Mouse (Mus musculus): ENCODE measurements around the gene Mettl27. TPM values are rescaled to one million over a fixed set of nuclear protein-coding genes. Genes with fewer than 3 reads are reported as not detected.
"Not testable (repeated sequence)": the region's sequence is repeated elsewhere in the genome, so short reads cannot be mapped to it uniquely, and the experiment has no call there.

Gene Mettl27
- polyA plus RNA-seq, 1 experiment, result 6.9 TPM

DNA sequence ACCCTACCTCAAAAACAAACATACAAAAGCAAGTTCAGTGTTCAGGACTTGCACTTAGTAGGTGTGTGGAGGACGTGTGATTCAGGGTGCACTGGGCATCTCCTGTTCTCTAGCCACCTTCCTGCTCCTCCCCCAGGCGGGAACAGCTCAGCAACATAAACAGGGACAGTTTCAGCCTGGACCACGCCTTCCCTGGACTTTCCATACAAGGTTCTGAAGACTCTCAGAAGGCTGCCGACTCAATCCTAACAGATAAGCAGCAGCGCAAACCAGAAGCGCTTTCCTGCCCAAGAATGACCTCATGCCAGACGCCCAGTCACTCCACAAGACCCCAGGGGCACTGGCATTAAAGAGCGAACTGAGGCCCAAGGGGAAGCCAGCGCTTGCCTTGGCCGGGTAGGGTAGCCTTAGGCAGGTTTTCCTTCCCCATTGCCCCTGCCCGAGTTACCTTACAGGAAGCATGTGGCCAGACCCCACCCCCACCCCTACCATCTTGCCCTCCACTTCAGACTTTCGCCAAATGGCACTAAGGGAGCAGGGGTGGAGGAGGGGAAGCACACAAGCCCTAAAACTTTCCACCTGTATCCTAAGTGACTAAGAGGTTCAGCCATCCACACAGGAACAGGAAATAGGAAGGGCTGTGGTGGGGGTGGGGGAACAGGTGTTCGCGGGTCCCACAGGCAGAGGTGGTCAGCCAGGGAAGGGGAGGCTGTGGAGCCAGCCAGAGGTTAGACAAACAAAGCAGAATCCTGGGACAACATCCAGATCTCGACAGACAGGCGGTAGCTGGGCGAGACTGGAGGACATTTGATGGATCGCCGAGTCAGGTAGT is 19.1 kb downstream of the Mettl27 start:
- Histone ChIP-seq H3K36me3 (ENCODE audit: control insufficient read depth, insufficient read depth, low read length) (no peaks in the 10 kb centered on the region), H3K27ac (ENCODE audit: control insufficient read depth, insufficient read depth, low read depth, low read length) (no peak overlapping the region), H3K4me3 (ENCODE audit: control insufficient read depth, low read depth, low read length) (no peak overlapping the region), H3K27me3 (ENCODE audit: control insufficient read depth, insufficient read depth, low read length) (no peaks in the 10 kb centered on the region), H3K4me1 (ENCODE audit: control insufficient read depth, insufficient read depth, low read length) (peaks cover 13% of the 10 kb centered on the region)
- no peak for TF ChIP-seq CTCF (IDR thresholded peaks at IDR 0.05; ENCODE audit: control insufficient read depth, insufficient read depth, insufficient replicate concordance, low read depth, low read length)
- no peak for TF ChIP-seq POLR2A (IDR thresholded peaks at IDR 0.05; ENCODE audit: control insufficient read depth, low read depth, low read length)

DNA sequence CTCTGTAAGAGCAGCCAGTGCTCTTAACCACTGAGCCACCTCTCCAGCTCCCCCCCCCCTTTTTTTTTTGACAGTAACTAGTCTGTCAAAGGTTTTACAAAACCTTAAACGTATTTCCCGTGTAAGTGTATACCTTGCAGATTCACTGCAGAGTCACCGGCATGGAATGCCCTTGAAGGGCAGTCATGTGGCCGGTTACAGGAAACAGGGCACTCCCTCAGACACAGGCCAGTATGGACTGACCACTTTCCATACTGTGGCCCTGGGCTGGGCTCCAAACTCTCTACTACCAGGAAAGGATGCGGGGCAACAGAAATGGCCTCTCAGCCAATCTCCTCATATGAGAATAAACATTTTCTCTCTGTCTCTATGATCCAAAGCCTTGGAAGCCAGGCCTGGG is 23.3 kb downstream of the Mettl27 start:
- no peak overlapping the region for H3K27ac ChIP-seq (ENCODE audit: control insufficient read depth, insufficient read depth, low read depth, low read length)
- no peaks in the 10 kb centered on the region for H3K27me3 ChIP-seq (ENCODE audit: control insufficient read depth, insufficient read depth, low read length)
- no peak overlapping the region for H3K4me3 ChIP-seq (ENCODE audit: control insufficient read depth, low read depth, low read length)
- TF ChIP-seq POLR2A (IDR thresholded peaks at IDR 0.05; ENCODE audit: control insufficient read depth, low read depth, low read length), result no peak
- no peak for TF ChIP-seq CTCF (IDR thresholded peaks at IDR 0.05; ENCODE audit: control insufficient read depth, insufficient read depth, insufficient replicate concordance, low read depth, low read length)
- H3K4me1 ChIP-seq (ENCODE audit: control insufficient read depth, insufficient read depth, low read length), result peaks cover 8% of the 10 kb centered on the region
- no peaks in the 10 kb centered on the region for H3K36me3 ChIP-seq (ENCODE audit: control insufficient read depth, insufficient read depth, low read length)

DNA sequence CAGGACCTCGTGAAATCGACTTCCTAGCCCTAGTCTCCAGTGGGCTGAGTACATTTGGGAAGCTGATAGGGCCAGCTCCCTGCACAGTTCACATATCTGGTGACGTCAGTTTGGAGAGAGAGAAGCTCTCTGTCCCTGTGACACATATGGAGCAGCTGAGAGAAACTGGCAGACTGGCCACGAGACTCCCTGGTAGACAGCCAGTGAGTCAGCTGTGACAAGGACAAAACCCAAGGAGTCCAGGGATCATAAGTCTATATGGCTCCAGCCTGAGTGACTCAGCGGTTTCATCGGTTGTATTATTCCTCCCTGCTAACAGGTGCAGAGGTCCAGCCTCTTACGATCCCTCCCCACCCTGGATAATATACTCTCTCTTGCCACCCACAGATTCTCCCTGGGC is 26.9 kb downstream of the Mettl27 start:
- H3K27me3 ChIP-seq (ENCODE audit: control insufficient read depth, insufficient read depth, low read length), result no peaks in the 10 kb centered on the region
- H3K4me1 ChIP-seq (ENCODE audit: control insufficient read depth, insufficient read depth, low read length), result peaks cover 5% of the 10 kb centered on the region; the same call in 1 of the 2 replicates
- no peak overlapping the region for H3K27ac ChIP-seq (ENCODE audit: control insufficient read depth, insufficient read depth, low read depth, low read length)
- H3K4me3 ChIP-seq (ENCODE audit: control insufficient read depth, low read depth, low read length), result no peak overlapping the region
- no peaks in the 10 kb centered on the region for H3K36me3 ChIP-seq (ENCODE audit: control insufficient read depth, insufficient read depth, low read length)
- TF ChIP-seq CTCF (IDR thresholded peaks at IDR 0.05; ENCODE audit: control insufficient read depth, insufficient read depth, insufficient replicate concordance, low read depth, low read length) (no peak), POLR2A (IDR thresholded peaks at IDR 0.05; ENCODE audit: control insufficient read depth, low read depth, low read length) (no peak)

DNA sequence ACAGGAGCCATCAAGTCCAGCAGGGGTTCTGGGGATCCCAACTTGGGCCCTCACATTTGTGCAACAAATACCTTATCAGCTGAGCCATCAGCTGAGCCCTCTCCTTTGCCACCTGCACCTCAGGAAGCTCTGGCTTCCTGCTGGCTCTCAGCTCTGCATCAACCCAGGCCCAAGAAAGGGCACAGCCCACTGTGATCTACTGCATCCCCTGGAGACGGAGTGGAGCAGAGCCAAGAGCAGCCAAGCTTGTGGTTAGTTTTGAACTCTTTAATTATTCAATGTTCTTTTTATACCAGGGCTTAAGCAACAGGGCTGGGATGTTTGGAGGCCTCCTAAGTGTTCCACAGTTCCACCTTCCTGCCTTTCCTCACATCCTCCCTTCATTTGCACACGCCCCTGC is 28.3 kb downstream of the Mettl27 start:
- no peak overlapping the region for H3K4me3 ChIP-seq (ENCODE audit: control insufficient read depth, low read depth, low read length)
- H3K4me1 ChIP-seq (ENCODE audit: control insufficient read depth, insufficient read depth, low read length), result peaks cover 7% of the 10 kb centered on the region
- TF ChIP-seq POLR2A (IDR thresholded peaks at IDR 0.05; ENCODE audit: control insufficient read depth, low read depth, low read length) (no peak), CTCF (IDR thresholded peaks at IDR 0.05; ENCODE audit: control insufficient read depth, insufficient read depth, insufficient replicate concordance, low read depth, low read length) (no peak)
- H3K36me3 ChIP-seq (ENCODE audit: control insufficient read depth, insufficient read depth, low read length), result no peaks in the 10 kb centered on the region
- H3K27ac ChIP-seq (ENCODE audit: control insufficient read depth, insufficient read depth, low read depth, low read length), result no peak overlapping the region
- no peaks in the 10 kb centered on the region for H3K27me3 ChIP-seq (ENCODE audit: control insufficient read depth, insufficient read depth, low read length)

DNA sequence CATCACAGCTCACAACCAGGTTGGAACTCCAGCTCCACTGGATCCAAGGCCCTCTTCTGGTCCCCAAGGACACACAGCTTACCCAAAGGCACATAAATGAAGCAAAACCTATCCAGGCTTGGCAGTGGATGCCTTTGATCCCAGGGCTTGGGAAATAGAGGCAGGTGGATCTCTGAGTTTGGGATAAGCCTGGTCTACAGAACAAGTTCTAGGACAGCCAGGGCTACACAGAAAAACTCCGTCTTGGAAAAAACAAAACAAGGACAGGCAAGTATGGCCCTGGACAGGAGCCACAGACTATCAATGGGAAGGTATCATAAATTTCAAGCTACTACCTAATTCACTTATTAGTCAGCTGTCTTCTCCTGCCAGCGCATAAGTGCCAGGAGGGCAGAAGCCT is 29.4 kb downstream of the Mettl27 start:
- no peak overlapping the region for H3K4me3 ChIP-seq (ENCODE audit: control insufficient read depth, low read depth, low read length)
- H3K36me3 ChIP-seq (ENCODE audit: control insufficient read depth, insufficient read depth, low read length), result no peaks in the 10 kb centered on the region
- no peak for TF ChIP-seq CTCF (IDR thresholded peaks at IDR 0.05; ENCODE audit: control insufficient read depth, insufficient read depth, insufficient replicate concordance, low read depth, low read length)
- no peak for TF ChIP-seq POLR2A (IDR thresholded peaks at IDR 0.05; ENCODE audit: control insufficient read depth, low read depth, low read length)
- H3K4me1 ChIP-seq (ENCODE audit: control insufficient read depth, insufficient read depth, low read length), result peaks cover 16% of the 10 kb centered on the region
- no peaks in the 10 kb centered on the region for H3K27me3 ChIP-seq (ENCODE audit: control insufficient read depth, insufficient read depth, low read length)
- H3K27ac ChIP-seq (ENCODE audit: control insufficient read depth, insufficient read depth, low read depth, low read length), result no peak overlapping the region

DNA sequence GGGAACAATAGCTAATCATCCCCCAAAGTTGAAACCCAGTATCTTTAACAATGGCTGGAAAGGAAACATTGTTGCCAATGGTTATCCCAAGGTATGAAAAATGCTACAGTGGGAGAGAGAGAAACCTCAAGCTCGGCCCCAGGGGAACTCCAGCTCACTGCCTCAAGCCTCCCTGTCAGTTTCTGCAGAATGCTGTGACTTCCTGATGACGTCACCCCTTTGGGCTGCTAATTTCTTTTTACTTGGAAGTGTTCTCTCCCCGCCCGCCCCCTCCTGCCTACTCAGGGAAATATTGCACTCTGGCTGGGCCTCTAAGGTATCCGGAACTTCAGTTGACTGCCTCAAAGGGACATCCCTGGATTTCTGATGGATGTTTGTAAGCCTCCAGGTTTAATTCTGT is 31.4 kb downstream of the Mettl27 start:
- Histone ChIP-seq H3K27me3 (ENCODE audit: control insufficient read depth, insufficient read depth, low read length) (no peaks in the 10 kb centered on the region), H3K4me3 (ENCODE audit: control insufficient read depth, low read depth, low read length) (no peak overlapping the region), H3K27ac (ENCODE audit: control insufficient read depth, insufficient read depth, low read depth, low read length) (no peak overlapping the region), H3K4me1 (ENCODE audit: control insufficient read depth, insufficient read depth, low read length) (peaks cover 22% of the 10 kb centered on the region), H3K36me3 (ENCODE audit: control insufficient read depth, insufficient read depth, low read length) (no peaks in the 10 kb centered on the region)
- no peak for TF ChIP-seq CTCF (IDR thresholded peaks at IDR 0.05; ENCODE audit: control insufficient read depth, insufficient read depth, insufficient replicate concordance, low read depth, low read length)

DNA sequence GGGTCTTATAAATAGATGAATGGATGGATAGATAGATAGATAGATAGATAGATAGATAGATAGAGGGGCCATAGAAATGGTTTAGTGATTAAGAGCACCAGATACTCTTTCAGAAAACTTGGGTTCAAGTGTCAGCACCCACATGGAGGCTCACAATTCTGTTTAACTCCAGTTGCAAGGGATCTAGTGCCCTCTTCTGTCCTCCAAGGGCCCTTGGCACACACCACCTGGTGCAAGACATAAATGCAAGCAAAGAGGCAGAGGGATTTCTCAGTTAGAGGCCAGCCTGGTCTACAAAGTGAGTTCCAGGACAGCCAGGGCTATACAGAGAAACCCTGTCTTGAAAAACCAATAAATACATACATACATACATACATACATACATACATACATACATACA is 32.5 kb downstream of the Mettl27 start:
- H3K4me1 ChIP-seq (ENCODE audit: control insufficient read depth, insufficient read depth, low read length), result peaks cover 22% of the 10 kb centered on the region
- not testable (repeated sequence) for H3K36me3 ChIP-seq (ENCODE audit: control insufficient read depth, insufficient read depth, low read length); H3K27me3 ChIP-seq (ENCODE audit: control insufficient read depth, insufficient read depth, low read length); H3K27ac ChIP-seq (ENCODE audit: control insufficient read depth, insufficient read depth, low read depth, low read length); H3K4me3 ChIP-seq (ENCODE audit: control insufficient read depth, low read depth, low read length)

DNA sequence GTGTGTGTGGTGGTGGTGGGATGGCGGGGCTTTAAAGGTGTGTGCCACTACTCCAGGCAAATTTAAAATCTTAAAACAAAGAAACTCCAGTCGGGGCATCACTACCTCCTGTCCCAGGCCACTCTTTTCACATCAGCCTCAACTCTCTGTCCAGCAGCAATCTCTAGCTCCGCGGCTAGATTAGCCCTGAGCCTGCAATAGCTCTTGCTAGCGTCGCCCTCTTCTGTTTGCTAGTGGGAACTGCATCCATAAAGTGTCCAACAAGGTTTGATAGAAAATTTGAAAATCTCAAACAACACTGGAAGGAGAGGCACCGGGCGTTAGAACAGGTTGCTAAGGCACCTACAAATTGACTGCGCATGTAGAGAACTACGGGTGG is 33.3 kb downstream of the Mettl27 start:
- peak; percentile 44; the same call in 1 of the 2 replicates for TF ChIP-seq CTCF (IDR thresholded peaks at IDR 0.05; ENCODE audit: control insufficient read depth, insufficient read depth, insufficient replicate concordance, low read depth, low read length)
- no peak for TF ChIP-seq POLR2A (IDR thresholded peaks at IDR 0.05; ENCODE audit: control insufficient read depth, low read depth, low read length)
- no peak overlapping the region for H3K27ac ChIP-seq (ENCODE audit: control insufficient read depth, insufficient read depth, low read depth, low read length)
- H3K4me1 ChIP-seq (ENCODE audit: control insufficient read depth, insufficient read depth, low read length), result peaks cover 22% of the 10 kb centered on the region
- H3K4me3 ChIP-seq (ENCODE audit: control insufficient read depth, low read depth, low read length), result no peak overlapping the region
- H3K27me3 ChIP-seq (ENCODE audit: control insufficient read depth, insufficient read depth, low read length), result no peaks in the 10 kb centered on the region
- no peaks in the 10 kb centered on the region for H3K36me3 ChIP-seq (ENCODE audit: control insufficient read depth, insufficient read depth, low read length)
